Mouse (Mus musculus) lung, postnatal 0 days (tissue): ENCODE results near the gene Nfatc2. TPM values are rescaled to one million over a fixed set of nuclear protein-coding genes. Genes with fewer than 3 reads are reported as not detected.

Experiments used
- ATAC-seq: fragments of 200-750 bp; cut with Nextera tagmentation; 2 replicates; pipeline ENCODE4 v1.8.0; 2017; ENCODE audit warnings: moderate library complexity
- DNase-seq: peaks from one replicate; pipeline ENCODE4 v3.0.0-alpha.2; 2016; ENCODE audit warnings: low spot score
- H3K27ac ChIP-seq: fragments of 300-500 bp; sonication (generic); 2 replicates; pipeline ENCODE4 v1.5.1; 2014; ENCODE audit warnings: antibody characterized with exemption, mild to moderate bottlenecking, low read length, mixed read lengths
- H3K27me3 ChIP-seq: fragments of 300-500 bp; sonication (generic); replicated peaks from 2 replicates; pipeline ENCODE4 v1.6.1; 2014; ENCODE audit warnings: low read length, mixed read lengths; ENCODE audit not compliant: insufficient read depth
- H3K36me3 ChIP-seq: fragments of 300-500 bp; sonication (generic); 2 replicates; pipeline ENCODE4 v1.6.1; 2014; ENCODE audit warnings: low read length, mixed read lengths; ENCODE audit not compliant: insufficient read depth
- H3K4me1 ChIP-seq: fragments of 300-500 bp; sonication (generic); 2 replicates; pipeline ENCODE4 v1.6.1; 2014; ENCODE audit warnings: antibody characterized with exemption, low read depth, low read length, mixed read lengths; ENCODE audit not compliant: insufficient read depth
- H3K4me2 ChIP-seq: fragments of 300-500 bp; sonication (generic); replicated peaks from 2 replicates; pipeline ENCODE4 v1.6.1; 2014; ENCODE audit warnings: low read depth, mild to moderate bottlenecking, low read length, moderate library complexity, mixed read lengths
- H3K4me3 ChIP-seq: fragments of 300-500 bp; sonication (generic); 2 replicates; pipeline ENCODE4 v1.5.1; 2014; ENCODE audit warnings: low read depth, low read length
- H3K9ac ChIP-seq: fragments of 300-500 bp; sonication (generic); replicated peaks from 2 replicates; pipeline ENCODE4 v1.6.1; 2014; ENCODE audit warnings: low read depth, mild to moderate bottlenecking
- H3K9me3 ChIP-seq: fragments of 300-500 bp; sonication (generic); 2 replicates; pipeline ENCODE4 v1.6.1; 2016; ENCODE audit warnings: low read length, mixed read lengths
- CTCF ChIP-seq: IDR thresholded peaks from 2 replicates; pipeline ENCODE4 v1.5.1; 2016; ENCODE audit warnings: antibody characterized with exemption, mild to moderate bottlenecking
- EP300 ChIP-seq: IDR thresholded peaks from 2 replicates; pipeline ENCODE4 v1.6.1; 2016; ENCODE audit warnings: antibody characterized with exemption, mild to moderate bottlenecking, control low read depth
- WGBS: fragments of 180-500 bp; shearing (Covaris S2); extraction: QIAGEN DNeasy Blood & Tissue Kit; methylation state at CpG from one replicate; pipeline ENCODE4 v1.1.7; 2014; 5-methylcytosine and 5-hydroxymethylcytosine counted together
- polyA plus RNA-seq: library from polyadenylated mRNA; unstranded; fragments of >200 nt; fragmentation: Nextera tagmentation; extraction: Ambion mirVana; gene quantifications from 2 replicates; pipeline ENCODE4 v1.2.1, GENCODE M21; 2015

Nfatc2 gene
- polyA plus RNA-seq, 1 experiment from 2014 or later = 0.72 TPM

- TF ChIP-seq CTCF = no peak
- TF ChIP-seq EP300 = no peak
- Histone ChIP-seq H3K36me3 (no peaks in the 10 kb centered on the region), H3K9ac (no peak overlapping the region), H3K4me1 (no peaks in the 10 kb centered on the region), H3K27ac (no peak overlapping the region), H3K9me3 (no peaks in the 10 kb centered on the region), H3K4me3 (peak overlapping the region; percentile 33), H3K4me2 (peak overlapping the region; percentile 71), H3K27me3 (0 out of 2 replicates have a peak, but pooled peaks cover 12% of the 10 kb centered on the region)
- WGBS = 11% methylated on average over 21 of the region's 21 CpGs
- ATAC-seq (peak; percentile 49), DNase-seq (no peak)
These were observed 11.9 kb downstream of the Nfatc2 start for GRCm38 (mm10) chr2:168589368-168590167.

- Histone ChIP-seq H3K9me3 (no peaks in the 10 kb centered on the region), H3K9ac (no peak overlapping the region), H3K27ac (no peak overlapping the region), H3K4me1 (no peaks in the 10 kb centered on the region), H3K4me2 (no peak overlapping the region), H3K27me3 (0 out of 2 replicates have a peak, but pooled peaks cover 12% of the 10 kb centered on the region), H3K4me3 (no peak overlapping the region), H3K36me3 (no peaks in the 10 kb centered on the region)
- DNase-seq (no peak), ATAC-seq (no peak)
- 47% methylated on average over 11 of the region's 11 CpGs for WGBS
- no peak for TF ChIP-seq CTCF
- no peak for TF ChIP-seq EP300
These were observed 12.7 kb downstream of the Nfatc2 start for GRCm38 (mm10) chr2:168588591-168589367.

- 64% methylated on average over 8 of the region's 8 CpGs for WGBS
- no peaks in the 10 kb centered on the region for H3K4me1 ChIP-seq
- DNase-seq = no peak
These were observed 14.3 kb downstream of the Nfatc2 start for GRCm38 (mm10) chr2:168587159-168587558.

GRCm38 (mm10) chr2:168586512-168586911 lies 14.9 kb downstream of the Nfatc2 start:
- Histone ChIP-seq H3K4me2 (no peak overlapping the region), H3K27ac (no peak overlapping the region), H3K9ac (no peak overlapping the region), H3K9me3 (no peaks in the 10 kb centered on the region), H3K36me3 (no peaks in the 10 kb centered on the region), H3K27me3 (0 out of 2 replicates have a peak, but pooled peaks cover 12% of the 10 kb centered on the region), H3K4me3 (no peak overlapping the region), H3K4me1 (no peaks in the 10 kb centered on the region)
- TF ChIP-seq EP300 = no peak
- TF ChIP-seq CTCF = no peak
- WGBS = 76% methylated on average over 12 of the region's 12 CpGs
- no peak for ATAC-seq
- DNase-seq = no peak

More at GRCm38 (mm10) chr2:168587159-168587558, 14.3 kb downstream of the Nfatc2 start:
- Histone ChIP-seq H3K9ac (no peak overlapping the region), H3K4me2 (no peak overlapping the region), H3K27ac (no peak overlapping the region), H3K27me3 (0 out of 2 replicates have a peak, but pooled peaks cover 12% of the 10 kb centered on the region), H3K9me3 (no peaks in the 10 kb centered on the region), H3K36me3 (no peaks in the 10 kb centered on the region), H3K4me3 (no peak overlapping the region)
- no peak for ATAC-seq
- no peak for TF ChIP-seq EP300

GRCm38 (mm10) chr2:168584857-168585256 lies 16.6 kb downstream of the Nfatc2 start:
- no peak overlapping the region for H3K9ac ChIP-seq
- WGBS = 82% methylated on average over 6 of the region's 6 CpGs
- DNase-seq = no peak
- H3K27me3 ChIP-seq = 0 out of 2 replicates have a peak, but pooled peaks cover 6% of the 10 kb centered on the region
- no peak overlapping the region for H3K4me2 ChIP-seq
- H3K4me3 ChIP-seq = no peak overlapping the region
- no peak for ATAC-seq
- H3K4me1 ChIP-seq = no peaks in the 10 kb centered on the region
- TF ChIP-seq CTCF (no peak), EP300 (no peak)
- H3K27ac ChIP-seq = no peak overlapping the region
- no peaks in the 10 kb centered on the region for H3K36me3 ChIP-seq
- H3K9me3 ChIP-seq = no peaks in the 10 kb centered on the region

GRCm38 (mm10) chr2:168584408-168584807 lies 17.0 kb downstream of the Nfatc2 start:
- WGBS = 76% methylated on average over 8 of the region's 8 CpGs
- Histone ChIP-seq H3K27me3 (0 out of 2 replicates have a peak, but pooled peaks cover 4% of the 10 kb centered on the region), H3K27ac (no peak overlapping the region), H3K4me1 (no peaks in the 10 kb centered on the region), H3K4me2 (no peak overlapping the region), H3K36me3 (no peaks in the 10 kb centered on the region), H3K9me3 (no peaks in the 10 kb centered on the region), H3K4me3 (no peak overlapping the region), H3K9ac (no peak overlapping the region)
- ATAC-seq (no peak), DNase-seq (no peak)
- no peak for TF ChIP-seq CTCF
- no peak for TF ChIP-seq EP300
